Mouse (Mus musculus): ENCODE data around the gene Foxo6. TPM values are rescaled to one million over a fixed set of nuclear protein-coding genes. Genes with fewer than 3 reads are reported as not detected.

Gene Foxo6
- polyA plus RNA-seq, 1 experiment from 2014 or later: 0.32 TPM

- Histone ChIP-seq H3K36me3 (no peaks in the 10 kb centered on the region), H3K4me1 (peaks cover 15% of the 10 kb centered on the region), H3K9ac (no peak overlapping the region), H3K4me2 (peak overlapping the region; percentile 50), H3K9me3 (no peaks in the 10 kb centered on the region), H3K4me3 (peak overlapping the region; percentile 19; the same call in 1 of the 2 replicates), H3K27ac (no peak overlapping the region), H3K27me3 (peaks cover 39% of the 10 kb centered on the region; the same call in 1 of the 2 replicates)
- peak; percentile 65; the same call in 1 of the 2 replicates for ATAC-seq (ENCODE audit: insufficient number of reproducible peaks, insufficient read depth, low FRiP score, low TSS enrichment, low read depth)
- 5% methylated on average over 10 of the region's 10 CpGs for WGBS
These were observed 44.3 kb downstream of the Foxo6 start for GRCm38 (mm10) chr4:120242783-120243262.

- no peaks in the 10 kb centered on the region for H3K36me3 ChIP-seq
- no peak overlapping the region for H3K4me2 ChIP-seq
- H3K27me3 ChIP-seq: peaks cover 43% of the 10 kb centered on the region; the same call in 1 of the 2 replicates
- H3K9ac ChIP-seq: no peak overlapping the region
- H3K27ac ChIP-seq: no peak overlapping the region
- H3K9me3 ChIP-seq: no peaks in the 10 kb centered on the region
- H3K4me1 ChIP-seq: peaks cover 15% of the 10 kb centered on the region
- 68% methylated on average over 3 of the region's 3 CpGs for WGBS
- H3K4me3 ChIP-seq: no peak overlapping the region
- ATAC-seq (ENCODE audit: insufficient number of reproducible peaks, insufficient read depth, low FRiP score, low TSS enrichment, low read depth): no peak
These were observed 46.0 kb downstream of the Foxo6 start for GRCm38 (mm10) chr4:120241106-120241505.

- Histone ChIP-seq H3K9me3 (no peaks in the 10 kb centered on the region), H3K27ac (no peak overlapping the region), H3K4me2 (no peak overlapping the region), H3K27me3 (peaks cover 43% of the 10 kb centered on the region; the same call in 1 of the 2 replicates), H3K4me1 (peaks cover 15% of the 10 kb centered on the region), H3K36me3 (no peaks in the 10 kb centered on the region), H3K4me3 (no peak overlapping the region), H3K9ac (no peak overlapping the region)
- ATAC-seq (ENCODE audit: insufficient number of reproducible peaks, insufficient read depth, low FRiP score, low TSS enrichment, low read depth): no peak
- WGBS: 71% methylated on average over 3 of the region's 3 CpGs
These were observed 47.7 kb downstream of the Foxo6 start for GRCm38 (mm10) chr4:120239419-120239818.

GRCm38 (mm10) chr4:120233243-120233642, 53.9 kb downstream of the Foxo6 start:
- Histone ChIP-seq H3K4me1 (no peaks in the 10 kb centered on the region), H3K4me3 (no peak overlapping the region), H3K9me3 (no peaks in the 10 kb centered on the region), H3K27me3 (peaks cover 12% of the 10 kb centered on the region; the same call in 1 of the 2 replicates), H3K27ac (no peak overlapping the region), H3K36me3 (no peaks in the 10 kb centered on the region), H3K4me2 (no peak overlapping the region), H3K9ac (no peak overlapping the region)
- WGBS: 53% methylated on average over 2 of the region's 2 CpGs
- ATAC-seq (ENCODE audit: insufficient number of reproducible peaks, insufficient read depth, low FRiP score, low TSS enrichment, low read depth): no peak

GRCm38 (mm10) chr4:120232541-120232940, 54.6 kb downstream of the Foxo6 start:
- Histone ChIP-seq H3K9ac (no peak overlapping the region), H3K4me3 (no peak overlapping the region), H3K27me3 (peaks cover 5% of the 10 kb centered on the region; the same call in 1 of the 2 replicates), H3K27ac (no peak overlapping the region), H3K9me3 (no peaks in the 10 kb centered on the region), H3K36me3 (no peaks in the 10 kb centered on the region), H3K4me2 (no peak overlapping the region), H3K4me1 (no peaks in the 10 kb centered on the region)
- WGBS: 77% methylated on average over 2 of the region's 2 CpGs
- no peak for ATAC-seq (ENCODE audit: insufficient number of reproducible peaks, insufficient read depth, low FRiP score, low TSS enrichment, low read depth)

GRCm38 (mm10) chr4:120231982-120232381, 55.2 kb downstream of the Foxo6 start:
- Histone ChIP-seq H3K9ac (no peak overlapping the region), H3K4me2 (no peak overlapping the region)
- ATAC-seq (ENCODE audit: insufficient number of reproducible peaks, insufficient read depth, low FRiP score, low TSS enrichment, low read depth): no peak

GRCm38 (mm10) chr4:120230256-120230649, 56.9 kb downstream of the Foxo6 start:
- WGBS: 15% methylated on average over 6 of the region's 6 CpGs
- Histone ChIP-seq H3K4me1 (0 out of 2 replicates have a peak, but pooled peaks cover 4% of the 10 kb centered on the region), H3K27me3 (peaks cover 4% of the 10 kb centered on the region; the same call in 1 of the 2 replicates), H3K27ac (no peak overlapping the region), H3K9me3 (no peaks in the 10 kb centered on the region), H3K36me3 (no peaks in the 10 kb centered on the region), H3K4me3 (no peak overlapping the region), H3K4me2 (no peak overlapping the region), H3K9ac (no peak overlapping the region)
- no peak for ATAC-seq (ENCODE audit: insufficient number of reproducible peaks, insufficient read depth, low FRiP score, low TSS enrichment, low read depth)

More at GRCm38 (mm10) chr4:120231982-120232381, 55.2 kb downstream of the Foxo6 start:
- H3K4me1 ChIP-seq: 0 out of 2 replicates have a peak, but pooled peaks cover 4% of the 10 kb centered on the region
- H3K9me3 ChIP-seq: no peaks in the 10 kb centered on the region
- H3K27me3 ChIP-seq: peaks cover 4% of the 10 kb centered on the region; the same call in 1 of the 2 replicates
- no peak overlapping the region for H3K4me3 ChIP-seq
- no peaks in the 10 kb centered on the region for H3K36me3 ChIP-seq
- H3K27ac ChIP-seq: no peak overlapping the region
- WGBS: 78% methylated on average over 4 of the region's 4 CpGs

GRCm38 (mm10) chr4:120229505-120230255, 57.5 kb downstream of the Foxo6 start:
- H3K4me1 ChIP-seq: 0 out of 2 replicates have a peak, but pooled peaks cover 4% of the 10 kb centered on the region
- H3K9me3 ChIP-seq: no peaks in the 10 kb centered on the region
- peaks cover 4% of the 10 kb centered on the region; the same call in 1 of the 2 replicates for H3K27me3 ChIP-seq
- H3K36me3 ChIP-seq: no peaks in the 10 kb centered on the region
- H3K27ac ChIP-seq: no peak overlapping the region
- no peak for ATAC-seq (ENCODE audit: insufficient number of reproducible peaks, insufficient read depth, low FRiP score, low TSS enrichment, low read depth)
- WGBS: 75% methylated on average over 13 of the region's 13 CpGs
- no peak overlapping the region for H3K4me3 ChIP-seq
- no peak overlapping the region for H3K9ac ChIP-seq
- H3K4me2 ChIP-seq: no peak overlapping the region

GRCm38 (mm10) chr4:120228613-120229012, 58.5 kb downstream of the Foxo6 start:
- ATAC-seq (ENCODE audit: insufficient number of reproducible peaks, insufficient read depth, low FRiP score, low TSS enrichment, low read depth): no peak
- Histone ChIP-seq H3K4me1 (peaks cover 8% of the 10 kb centered on the region; the same call in 1 of the 2 replicates), H3K4me3 (no peak overlapping the region), H3K4me2 (no peak overlapping the region), H3K36me3 (no peaks in the 10 kb centered on the region), H3K9me3 (no peaks in the 10 kb centered on the region), H3K27ac (no peak overlapping the region), H3K9ac (no peak overlapping the region), H3K27me3 (peaks cover 4% of the 10 kb centered on the region; the same call in 1 of the 2 replicates)
- 85% methylated on average over 3 of the region's 3 CpGs for WGBS

- no peak overlapping the region for H3K4me3 ChIP-seq
- H3K9me3 ChIP-seq: no peaks in the 10 kb centered on the region
- H3K9ac ChIP-seq: no peak overlapping the region
- H3K27ac ChIP-seq: no peak overlapping the region
- H3K4me1 ChIP-seq: peaks cover 18% of the 10 kb centered on the region
- WGBS: 39% methylated on average over 2 of the region's 2 CpGs
- 0 out of 2 replicates have a peak, but pooled peaks have one; percentile 15 for ATAC-seq (ENCODE audit: insufficient number of reproducible peaks, insufficient read depth, low FRiP score, low TSS enrichment, low read depth)
- peaks cover 4% of the 10 kb centered on the region; the same call in 1 of the 2 replicates for H3K27me3 ChIP-seq
- no peak overlapping the region for H3K4me2 ChIP-seq
- no peaks in the 10 kb centered on the region for H3K36me3 ChIP-seq
These were observed 59.9 kb downstream of the Foxo6 start for GRCm38 (mm10) chr4:120227224-120227623.

GRCm38 (mm10) chr4:120226682-120227081, 60.5 kb downstream of the Foxo6 start:
- Histone ChIP-seq H3K27me3 (peaks cover 4% of the 10 kb centered on the region; the same call in 1 of the 2 replicates), H3K9ac (no peak overlapping the region)
- no peak for ATAC-seq (ENCODE audit: insufficient number of reproducible peaks, insufficient read depth, low FRiP score, low TSS enrichment, low read depth)

More at GRCm38 (mm10) chr4:120226682-120227081, 60.5 kb downstream of the Foxo6 start:
- H3K4me3 ChIP-seq: no peak overlapping the region
- H3K4me1 ChIP-seq: peaks cover 22% of the 10 kb centered on the region
- no peaks in the 10 kb centered on the region for H3K9me3 ChIP-seq
- no peak overlapping the region for H3K4me2 ChIP-seq
- WGBS: 71% methylated on average over 4 of the region's 4 CpGs
- no peaks in the 10 kb centered on the region for H3K36me3 ChIP-seq
- no peak overlapping the region for H3K27ac ChIP-seq
